Mouse (Mus musculus) c-Kit-positive CD71-positive TER-119-negative erythroid progenitor cells, embryonic 14.5 days (primary cell): ENCODE measurements at regions not wholly inside any gene's neighbourhood (a gene's known extent, or its start where the extent isn't known, plus 50 kb on each side); places are given as distances from the start of the nearest gene placed in this dataset.
"Not testable (repeated sequence)": the region's sequence is repeated elsewhere in the genome, so short reads cannot be mapped to it uniquely, and the experiment has no call there.

Experiments used
- DNase-seq: peaks from one replicate; pipeline ENCODE4 v3.0.0-alpha.2; 2013; ENCODE audit warnings: low read depth

DNA sequence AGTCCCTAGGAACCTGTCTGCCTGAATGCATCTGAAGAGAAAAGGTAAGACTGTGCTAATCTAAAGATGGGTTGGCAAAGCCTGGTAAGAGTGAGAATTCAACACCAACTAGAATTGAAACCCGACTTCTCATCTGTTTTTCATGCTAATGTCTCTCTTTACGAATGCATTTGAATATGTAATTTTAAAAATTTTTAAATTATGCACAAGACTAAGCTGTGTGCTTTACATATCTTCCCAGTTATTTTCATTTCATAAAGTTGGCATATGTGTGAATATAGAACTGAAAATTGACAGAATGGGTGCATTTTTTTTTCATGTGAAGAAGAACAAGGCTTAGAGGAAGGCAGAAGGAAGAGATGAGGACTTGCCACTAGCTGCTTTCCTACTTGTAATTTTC, 267.2 kb upstream of the Ube2e3 start:
- DNase-seq, result no peak

DNA sequence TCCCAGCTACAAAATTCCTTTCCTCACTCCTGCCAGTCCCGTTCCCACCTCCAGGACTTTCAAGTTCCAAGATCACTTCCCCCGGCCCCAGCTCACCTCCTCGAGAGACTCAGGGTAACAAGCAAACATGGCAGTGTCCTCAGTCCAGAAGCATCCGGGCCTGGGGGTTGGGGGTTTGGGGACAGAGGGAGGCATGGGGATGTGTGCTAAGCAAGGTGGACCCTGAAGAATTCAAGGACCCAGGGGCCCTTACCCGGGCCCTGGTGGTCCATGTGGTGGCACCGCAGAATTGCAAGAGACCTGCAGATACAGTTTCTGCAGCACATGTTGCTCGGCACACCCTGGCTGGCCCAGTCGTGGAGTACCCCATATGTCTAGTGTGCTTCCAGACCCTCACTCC, 269.9 kb upstream of the Ube2e3 start:
- no peak for DNase-seq

DNA sequence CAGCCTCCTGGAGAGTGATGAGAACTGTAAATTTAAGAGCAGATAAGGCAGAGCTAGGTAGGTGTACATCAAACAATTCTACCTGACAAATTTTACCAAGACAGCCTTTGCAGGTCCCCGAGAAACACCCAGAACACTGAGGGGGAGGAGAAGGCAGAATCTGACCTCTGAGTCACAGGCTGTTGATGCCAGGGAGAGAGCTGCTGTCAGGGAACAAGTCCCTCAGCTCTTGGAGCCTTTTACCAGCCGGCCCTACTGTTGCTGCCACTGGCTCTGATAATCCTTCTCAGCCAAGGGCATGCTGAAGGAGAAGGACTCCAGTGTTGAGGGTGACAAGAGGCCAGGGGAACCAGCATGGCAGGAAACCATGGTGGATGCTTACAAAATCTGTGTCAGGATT, 271.7 kb upstream of the Ube2e3 start:
- DNase-seq, result no peak

DNA sequence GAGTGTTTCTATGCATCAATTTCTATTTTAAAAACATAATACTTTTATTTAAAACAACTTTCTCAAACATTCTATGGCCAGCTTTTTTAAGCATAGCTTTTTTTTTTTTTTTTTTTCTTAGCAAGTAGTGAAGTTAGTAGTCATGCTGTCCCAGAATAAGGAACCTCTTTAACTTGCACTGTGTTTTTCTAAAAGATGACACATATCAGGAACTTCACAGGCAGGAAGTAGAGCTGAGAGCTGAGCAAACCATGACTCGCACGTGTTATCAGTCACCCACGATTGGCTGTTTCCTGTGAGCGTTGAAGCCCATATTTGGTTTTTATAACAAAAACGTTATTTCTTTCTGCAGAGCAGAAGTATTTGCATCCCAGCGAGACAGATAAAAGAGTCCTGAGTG, 287.9 kb upstream of the Ube2e3 start:
- peak; percentile 3 for DNase-seq

DNA sequence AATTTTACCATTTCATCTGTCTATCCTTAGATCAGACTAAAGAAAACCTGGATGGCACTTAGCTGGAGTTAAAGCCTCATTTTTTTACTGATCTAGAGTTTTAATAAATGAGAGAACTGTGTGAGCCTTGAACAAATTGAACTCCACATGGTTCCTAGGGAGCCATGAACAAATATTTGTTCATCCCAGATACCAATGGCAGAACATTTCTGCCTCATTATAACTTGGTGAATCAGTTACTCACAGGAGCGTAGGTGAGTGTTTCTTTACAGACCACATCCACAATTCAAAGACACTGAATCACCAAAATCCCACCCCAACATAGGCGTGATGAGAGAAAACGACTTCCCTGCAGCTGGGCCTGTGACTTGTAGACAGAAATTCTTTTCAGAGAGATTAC, 295.4 kb upstream of the Ube2e3 start:
- no peak for DNase-seq

DNA sequence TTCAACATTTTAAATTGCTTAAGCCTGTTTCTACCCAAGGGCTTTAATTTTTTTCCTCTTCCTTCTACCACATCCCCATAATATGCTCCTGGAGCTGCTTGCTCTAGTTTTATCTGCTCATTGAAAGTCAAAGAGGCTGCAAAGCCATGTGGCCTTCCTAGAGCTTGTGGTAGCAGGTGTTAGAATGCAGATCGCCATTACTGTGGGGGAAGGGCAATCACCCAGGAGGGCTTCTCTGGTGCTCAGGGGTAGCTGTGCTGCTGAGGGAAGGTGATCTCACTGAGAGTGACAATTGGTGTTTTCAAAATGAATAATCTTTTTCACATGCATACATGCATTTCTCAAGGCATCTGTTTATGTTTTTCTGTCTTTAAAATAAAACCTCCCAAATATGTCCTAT, 309.8 kb upstream of the Ube2e3 start:
- no peak for DNase-seq

DNA sequence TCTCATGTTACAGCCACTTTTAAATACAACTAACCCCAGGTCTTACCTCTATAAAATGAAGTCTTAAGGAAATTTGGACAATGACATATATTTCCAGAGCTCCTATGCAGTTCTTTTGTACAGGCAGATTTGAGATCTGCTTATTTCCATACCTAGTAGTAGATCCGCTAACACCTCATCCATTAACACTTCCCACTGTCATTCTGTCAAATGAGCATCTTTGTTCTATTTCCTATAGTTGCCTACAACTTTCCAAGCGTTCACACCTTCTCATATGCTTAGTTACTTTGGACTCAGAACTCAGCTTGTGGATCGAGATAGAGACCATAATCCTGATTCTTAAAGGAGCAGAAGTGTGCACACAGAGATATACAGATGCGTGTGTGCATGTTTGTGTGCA, 316.8 kb upstream of the Ube2e3 start:
- DNase-seq, result no peak

DNA sequence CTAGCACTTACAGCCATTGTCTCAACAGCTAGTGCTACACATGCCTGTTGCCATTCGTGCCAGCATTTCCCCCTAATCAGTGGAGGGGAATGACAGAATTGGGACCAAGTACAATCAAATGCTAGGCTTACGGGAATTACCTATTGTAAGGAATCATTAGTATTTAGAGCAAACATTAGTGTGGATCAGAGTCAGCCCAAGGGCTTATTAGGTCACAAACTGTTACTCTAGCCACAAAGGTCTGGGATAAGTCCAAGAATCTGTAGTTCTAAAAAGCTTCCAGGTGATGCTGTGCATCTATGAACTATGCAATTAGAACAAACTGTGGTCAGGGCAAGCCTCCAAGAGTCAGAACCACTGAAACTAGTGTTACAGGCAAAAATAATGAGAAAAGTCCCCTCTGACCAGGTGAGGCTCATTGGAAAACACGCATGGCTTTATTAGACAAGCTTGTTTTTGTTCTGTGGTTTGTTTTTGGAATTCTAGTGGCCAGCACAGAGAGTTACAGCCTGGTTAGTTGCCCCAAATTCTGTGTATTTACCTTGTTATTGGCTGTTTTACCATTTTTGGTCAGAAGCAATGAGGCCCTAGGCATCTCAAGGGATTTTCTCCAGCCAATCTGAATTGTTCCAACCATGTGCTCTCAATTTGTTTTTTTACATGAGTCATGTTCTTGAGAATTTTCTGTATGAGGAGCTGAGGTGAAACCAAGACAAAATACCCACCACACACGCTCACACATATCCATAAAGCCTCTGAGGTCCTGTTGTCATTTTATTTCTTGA, 319.0 kb upstream of the Ube2e3 start:
- no peak for DNase-seq

DNA sequence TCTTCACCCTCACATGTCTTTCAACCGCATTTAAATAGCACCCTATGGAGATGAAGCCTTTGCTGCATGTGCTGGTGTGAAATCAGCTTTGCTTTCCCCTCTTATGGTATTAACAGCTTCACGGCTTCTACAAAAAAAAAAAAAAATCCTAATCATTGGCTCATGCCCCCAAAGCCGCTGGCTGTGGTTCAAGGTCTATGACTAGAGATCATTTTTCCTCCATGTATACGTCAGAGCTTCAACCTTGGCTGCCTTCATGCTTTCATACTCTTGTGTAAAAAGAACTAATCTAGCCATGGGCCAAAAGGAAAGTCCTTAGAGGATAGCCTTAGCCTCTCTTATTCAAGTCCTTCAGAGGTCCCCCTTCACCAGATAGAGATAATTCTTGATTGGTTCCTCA, 320.6 kb upstream of the Ube2e3 start:
- DNase-seq, result no peak

DNA sequence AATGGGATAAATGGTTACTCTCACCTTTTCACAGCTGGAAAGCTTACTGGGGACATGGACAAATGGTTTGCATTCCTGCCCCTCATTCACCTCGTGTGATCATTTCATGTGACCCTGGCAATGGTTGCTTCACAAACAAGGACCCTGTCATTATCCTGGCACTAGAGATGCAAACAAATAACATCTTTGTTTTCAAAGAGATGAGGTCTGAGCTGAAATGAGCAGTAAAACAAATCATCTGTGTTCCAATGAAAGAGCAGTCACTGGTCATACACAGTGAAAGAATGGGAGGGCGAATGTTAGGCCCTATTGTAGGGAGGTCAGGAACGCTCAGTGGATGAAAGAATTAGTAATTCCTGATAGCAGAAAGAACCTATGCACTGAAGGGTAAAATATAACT, 327.5 kb upstream of the Ube2e3 start:
- DNase-seq, result no peak

DNA sequence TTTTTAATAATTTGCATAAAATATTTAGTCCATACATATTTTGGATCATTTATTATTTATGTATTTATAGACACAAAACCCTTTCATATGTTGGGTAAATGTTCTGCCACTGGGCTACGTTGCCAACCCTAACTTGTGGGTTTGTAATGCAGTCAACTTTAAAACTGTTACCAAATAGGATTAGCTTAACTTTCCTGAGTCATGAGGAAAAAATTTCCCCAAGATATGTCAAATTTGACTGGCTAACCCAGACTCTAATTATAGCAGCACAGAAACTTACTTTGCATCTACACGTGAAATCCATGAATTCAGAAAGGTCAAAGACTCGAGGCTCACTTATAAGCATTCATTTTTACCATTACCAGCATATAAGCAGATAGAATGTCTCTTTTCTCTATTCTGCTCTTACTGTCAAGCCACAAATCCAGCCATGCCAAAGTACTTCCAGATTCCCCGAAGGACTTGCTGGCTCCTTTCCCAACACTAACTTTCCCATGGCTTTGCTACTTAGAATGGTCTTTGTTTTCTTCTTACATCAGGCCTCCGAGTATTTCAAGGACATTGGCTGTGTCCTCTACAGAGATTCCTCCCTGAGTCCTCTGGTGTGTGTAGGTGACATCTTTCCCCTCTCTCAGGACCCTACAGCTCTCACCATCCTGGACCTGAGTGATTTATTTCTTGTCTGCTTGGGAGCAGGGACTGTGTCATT, 328.2 kb upstream of the Ube2e3 start:
- DNase-seq, result no peak

DNA sequence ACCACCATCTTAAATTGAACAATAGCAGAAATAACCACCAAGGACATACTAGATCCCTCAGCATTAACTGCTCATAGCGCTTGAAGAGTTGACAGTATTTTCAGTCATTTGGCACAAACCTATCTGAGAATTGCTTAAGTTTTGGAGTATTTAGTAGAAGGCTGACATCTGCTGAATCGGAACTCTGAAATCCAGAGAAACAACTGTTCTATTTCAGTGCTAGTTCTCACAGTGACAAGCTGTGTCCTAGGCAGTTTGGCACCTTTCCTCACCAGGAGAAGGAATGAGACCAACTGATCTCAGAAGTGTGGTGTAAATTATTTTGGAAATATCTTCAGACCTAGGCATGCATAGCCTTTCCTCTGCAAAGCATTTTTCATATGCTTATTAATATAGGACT, 330.4 kb upstream of the Ube2e3 start:
- DNase-seq, result no peak

DNA sequence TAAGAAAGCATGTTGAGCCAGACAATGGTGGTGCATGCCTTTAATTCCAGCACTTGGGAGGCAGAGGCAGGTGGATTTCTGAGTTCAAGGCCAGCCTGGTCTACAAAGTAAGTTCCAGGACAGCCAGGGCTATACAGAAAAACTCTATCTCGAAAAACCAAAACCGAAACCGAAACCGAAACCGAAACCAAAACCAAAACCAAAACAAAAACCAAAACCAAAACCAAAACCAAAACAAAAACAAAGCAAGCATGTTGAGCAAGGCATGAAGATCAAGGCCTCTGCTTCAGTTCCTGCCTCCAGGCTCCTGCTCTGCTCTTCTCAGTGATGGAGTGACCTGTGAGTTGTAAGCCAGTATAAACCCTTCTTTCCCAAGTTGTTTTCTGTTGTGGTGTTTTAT, 334.0 kb upstream of the Ube2e3 start:
- not testable (repeated sequence) for DNase-seq

DNA sequence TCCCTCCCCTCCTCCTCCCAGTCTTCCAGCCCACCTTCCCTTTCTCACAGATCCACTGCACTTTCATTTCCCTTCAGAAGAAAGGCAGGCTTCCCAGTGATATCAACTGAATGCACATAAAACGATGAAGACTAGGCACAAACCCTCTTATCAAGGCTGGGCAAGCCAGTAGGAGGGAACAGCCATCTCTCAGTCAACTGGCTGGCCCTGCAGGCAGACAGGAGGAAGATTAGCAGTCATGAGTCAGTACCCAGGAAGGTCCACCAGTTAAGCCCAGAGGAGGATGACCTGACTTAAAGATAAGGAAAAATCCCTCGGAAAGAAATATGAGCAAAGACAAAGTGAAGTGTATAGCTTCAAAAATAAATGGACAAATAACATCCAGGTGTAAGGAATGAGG, 337.4 kb upstream of the Ube2e3 start:
- DNase-seq, result no peak

DNA sequence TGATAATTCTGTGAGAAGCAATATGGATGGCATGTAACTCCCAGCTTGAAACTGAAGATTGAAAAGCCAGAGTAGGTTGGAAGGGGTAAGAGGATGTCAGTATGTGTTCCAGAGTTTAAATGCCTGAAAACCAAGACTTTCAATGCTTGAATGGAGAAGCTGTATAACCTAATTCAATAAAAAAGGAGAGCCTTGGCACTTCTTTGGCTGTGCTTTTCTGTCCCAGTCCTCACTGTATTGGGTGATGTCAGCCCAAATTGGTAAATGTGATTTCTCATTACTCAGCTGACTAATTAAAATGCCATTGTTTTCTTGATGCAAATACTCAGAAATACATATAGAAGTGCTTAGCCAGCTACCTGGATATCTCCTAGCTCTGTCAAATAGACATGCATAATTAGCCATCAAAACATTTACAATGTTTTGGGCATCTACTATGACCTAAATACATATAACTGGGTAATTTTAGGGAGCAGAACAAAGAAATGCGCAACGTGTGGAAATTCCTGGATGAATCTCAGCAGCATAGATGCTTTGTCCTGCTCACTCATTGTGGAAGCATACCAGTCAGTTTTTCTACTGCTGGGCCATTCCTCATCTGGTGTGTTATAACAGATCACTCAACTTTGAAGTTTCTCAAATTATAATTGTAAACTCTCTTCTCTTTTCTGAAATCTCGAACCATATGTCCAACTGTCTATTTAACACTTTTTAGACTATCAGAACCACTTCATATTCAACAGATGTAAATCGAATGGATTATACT, 347.5 kb upstream of the Ube2e3 start:
- DNase-seq, result no peak

DNA sequence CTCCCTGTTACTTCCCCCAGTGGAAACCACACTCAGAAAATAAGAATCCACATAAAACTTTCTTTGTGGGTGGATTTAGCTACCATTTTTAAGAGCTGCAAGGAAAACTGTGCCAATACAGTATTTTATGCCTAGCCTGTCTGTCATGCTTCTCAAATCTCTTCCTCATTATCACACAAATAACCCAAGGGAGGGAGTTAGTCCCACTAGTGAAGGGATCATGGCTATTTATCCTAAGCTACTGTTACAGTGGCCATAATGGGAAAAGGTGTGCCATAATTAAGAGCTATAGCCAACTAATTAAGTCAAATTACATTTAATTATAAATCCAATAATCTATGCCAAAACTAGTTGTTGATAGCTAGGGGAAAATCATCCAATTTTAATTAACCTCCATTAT, 374.8 kb upstream of the Ube2e3 start:
- no peak for DNase-seq

DNA sequence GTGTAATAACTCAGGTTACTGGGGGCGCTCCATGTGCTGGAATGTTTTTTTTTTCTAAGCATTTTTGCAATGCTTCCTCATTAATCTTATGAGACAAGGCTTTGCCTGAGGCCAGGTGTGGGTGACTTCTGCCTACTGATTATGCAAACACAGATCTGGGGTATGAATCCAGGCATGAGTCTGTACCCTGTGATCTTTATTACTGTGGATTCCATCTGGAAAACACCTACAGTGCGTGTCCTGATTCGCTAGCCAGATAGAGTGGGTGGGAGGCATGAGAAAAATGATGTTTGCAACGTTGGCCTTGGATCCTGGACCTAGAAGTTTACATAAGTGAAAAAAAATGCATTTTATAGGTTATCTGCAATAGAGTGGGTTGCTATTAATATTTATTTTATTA, 387.9 kb upstream of the Ube2e3 start:
- DNase-seq, result no peak

DNA sequence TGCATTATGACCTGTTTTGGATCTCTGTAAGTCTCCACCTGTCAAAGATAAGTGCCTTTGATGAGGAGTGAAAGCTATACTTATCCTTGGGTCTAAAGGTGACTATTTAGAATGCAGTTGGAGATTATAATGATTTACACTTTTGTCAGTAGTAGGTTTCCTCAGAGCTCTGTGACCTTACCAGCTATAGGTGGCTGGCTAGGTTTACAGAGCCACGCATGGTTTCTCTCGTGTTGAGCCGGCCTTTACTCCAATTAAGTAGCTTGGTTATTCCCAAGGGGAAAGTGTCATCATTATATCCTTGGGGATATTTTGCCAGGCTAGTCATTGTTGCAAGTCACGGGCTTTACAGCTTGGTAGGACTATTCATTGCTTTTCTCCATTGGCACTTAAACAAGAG, 408.5 kb upstream of the Ube2e3 start:
- no peak for DNase-seq

DNA sequence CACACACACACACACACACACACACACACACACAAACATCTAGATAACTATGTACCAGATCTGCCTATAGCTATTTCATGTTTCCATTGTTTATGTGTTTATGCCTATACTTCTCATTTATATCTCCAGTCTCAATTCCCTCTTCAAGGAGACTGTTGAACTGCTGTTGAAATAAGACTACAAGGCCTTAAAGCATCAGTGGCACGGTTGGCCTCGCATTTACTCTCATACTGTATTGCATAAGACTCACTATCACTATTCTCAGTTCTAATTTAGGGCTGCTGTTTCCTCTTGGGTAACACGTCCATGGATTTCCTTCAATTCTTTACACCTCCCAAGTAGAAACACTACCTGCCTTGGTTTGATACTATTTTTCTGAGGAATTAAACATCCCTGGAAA, 414.5 kb upstream of the Ube2e3 start:
- DNase-seq, result no peak

DNA sequence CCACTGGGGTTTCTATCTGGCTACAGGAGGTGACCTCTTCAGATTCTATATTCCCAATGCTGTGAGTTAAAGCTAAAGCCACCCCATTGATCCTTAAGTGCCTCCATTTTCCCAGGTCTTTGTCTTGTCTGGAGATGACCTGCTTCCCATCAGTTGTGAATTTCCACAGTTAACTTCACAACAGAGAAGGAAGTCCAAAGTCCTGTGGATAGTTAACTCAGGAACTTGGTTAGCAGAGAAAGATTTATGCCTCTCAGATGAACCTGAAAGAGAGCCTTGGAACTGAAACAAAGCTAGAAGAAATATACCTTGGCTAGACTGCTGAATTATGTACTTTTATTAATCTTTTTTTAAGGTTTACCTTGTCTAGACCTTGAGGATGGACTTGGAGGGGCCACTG, 431.1 kb upstream of the Ube2e3 start:
- no peak for DNase-seq

DNA sequence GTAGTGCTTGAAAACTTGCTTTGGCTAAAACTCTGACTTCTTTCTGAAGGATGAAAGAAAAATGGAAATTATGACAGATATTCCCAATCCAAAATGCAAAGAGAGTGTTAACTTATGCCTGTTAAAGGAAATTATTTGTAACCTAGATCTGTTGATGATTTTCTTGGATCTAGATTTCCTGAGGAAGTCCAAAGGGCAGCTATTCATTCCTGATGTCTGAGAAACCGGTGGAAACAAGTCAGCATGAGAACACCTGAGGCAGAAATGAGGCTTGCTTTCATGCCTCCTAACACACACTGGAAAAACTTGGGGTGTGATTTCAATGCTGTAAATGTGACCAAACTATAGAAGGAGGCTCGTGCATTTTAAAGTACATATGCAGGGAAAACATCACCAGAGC, 432.9 kb upstream of the Ube2e3 start:
- no peak for DNase-seq

DNA sequence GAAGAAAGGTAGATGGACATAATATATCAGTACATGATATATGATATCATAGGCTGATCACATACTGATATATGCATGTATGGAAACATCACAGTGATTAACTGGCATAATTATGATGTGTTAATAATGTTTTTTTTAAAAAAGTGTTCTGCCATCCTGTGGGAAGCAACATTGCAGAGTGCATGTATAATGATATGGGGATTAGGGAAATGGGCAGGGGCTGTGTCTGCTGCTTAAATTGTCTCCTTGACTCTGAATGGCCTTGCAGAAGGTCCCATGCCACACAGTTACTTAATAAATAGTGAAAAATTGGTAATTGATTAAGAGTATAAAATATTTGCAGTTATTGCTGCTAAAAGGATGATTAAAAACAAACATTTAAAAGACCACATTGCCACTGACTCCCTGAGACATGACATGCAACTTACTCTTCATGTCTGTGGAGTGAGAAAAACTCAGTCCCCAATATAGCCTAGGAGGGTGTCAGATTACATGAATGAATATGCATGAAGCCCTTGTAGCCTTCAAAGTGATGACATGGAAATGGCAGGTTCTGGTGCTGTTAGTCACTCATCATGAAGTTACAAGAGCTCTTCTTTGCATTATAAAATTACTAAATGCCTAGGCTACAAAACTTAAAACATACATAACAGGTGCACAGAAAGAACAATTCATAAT, 440.1 kb upstream of the Ube2e3 start:
- DNase-seq, result no peak
